Mouse (Mus musculus) adrenal gland, adult 8-10 months (tissue): ENCODE data around the gene Tmem229a. TPM values are rescaled to one million over a fixed set of nuclear protein-coding genes. Genes with fewer than 3 reads are reported as not detected.

ENCODE experiments used
- DNase-seq: peaks from one replicate; pipeline ENCODE4 v3.0.0; 2022
- total RNA-seq, 4 experiments: library from RNA; stranded (reverse); gene quantifications; 2 replicates each; pipeline ENCODE4 v1.2.4; 2022

Tmem229a gene
- under 1 TPM; 0.15 to 0.37 (median 0.28) TPM for total RNA-seq

DNA sequence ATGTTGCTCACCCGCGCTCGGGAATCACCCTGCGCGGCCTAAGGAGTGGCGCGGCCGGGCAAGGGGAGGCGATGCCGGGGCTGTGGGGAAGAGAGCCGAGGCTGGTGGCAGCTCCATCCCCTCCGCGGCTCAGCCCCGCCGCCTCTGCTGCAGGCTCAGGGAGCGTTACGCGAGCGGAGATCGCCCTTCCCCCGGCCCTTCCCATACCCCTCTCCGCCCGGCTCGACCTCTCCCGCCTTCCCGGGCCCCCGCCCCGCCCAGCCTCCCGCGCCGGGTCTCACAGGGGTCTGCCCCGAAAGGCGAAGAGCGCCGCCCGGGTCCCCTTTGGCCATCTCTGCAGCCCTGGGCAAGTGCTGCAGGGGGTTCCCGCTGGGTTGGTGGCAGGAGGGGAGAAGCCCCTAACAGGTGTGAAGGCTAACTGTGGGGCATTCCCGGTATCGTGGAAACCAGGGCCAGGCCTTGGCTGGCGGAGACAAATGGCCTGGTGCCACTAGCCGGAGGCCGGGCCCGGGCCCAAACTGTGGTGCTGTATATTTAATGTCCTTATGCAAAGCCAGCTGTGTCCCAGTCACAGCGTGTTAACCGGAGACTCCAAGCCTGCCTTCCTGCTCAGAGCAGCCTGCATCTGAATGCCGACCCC, at the start of gene Tmem229a:
TSS of gene Tmem229a (minus strand) at position 352 of the 640 bp plus-strand sequence.
- peak; percentile 4 for DNase-seq

DNA sequence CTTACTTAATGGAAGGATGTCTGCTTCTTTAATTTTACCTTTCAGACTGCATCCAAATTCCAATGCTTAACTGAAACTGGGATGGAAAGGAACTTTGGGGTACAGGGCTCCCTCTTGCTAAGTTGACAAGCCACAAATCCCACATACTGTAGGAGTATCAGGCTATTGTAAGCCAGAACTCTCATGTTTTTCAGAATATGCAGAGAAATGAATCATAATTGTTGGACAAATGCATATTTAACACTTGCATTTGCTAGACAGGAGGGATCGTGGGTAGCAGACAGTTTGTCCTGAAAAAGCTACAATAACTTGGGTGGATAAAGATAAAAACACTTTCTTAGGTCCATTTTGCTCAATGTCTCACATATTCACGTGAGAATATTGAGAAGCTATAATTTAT, 37.7 kb upstream of the Tmem229a start:
- no peak for DNase-seq

DNA sequence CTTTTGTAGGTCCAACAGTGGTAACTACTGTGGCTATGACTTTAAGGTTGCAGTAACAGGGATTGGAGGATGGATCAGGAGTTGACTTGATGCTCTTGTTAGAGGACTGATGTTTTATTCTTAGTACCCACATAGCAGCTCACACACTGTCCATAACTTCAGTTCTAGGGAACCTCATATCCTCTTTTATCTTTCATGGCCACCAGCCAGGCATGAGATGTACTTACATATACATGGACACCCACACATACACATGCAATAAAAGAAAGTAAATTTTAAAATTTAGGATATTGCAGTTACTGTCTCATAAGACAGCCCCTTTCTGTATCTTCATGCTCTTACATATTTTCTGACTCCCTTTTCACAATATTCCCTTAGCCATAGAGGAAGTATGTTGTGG, 33.7 kb upstream of the Tmem229a start:
- no peak for DNase-seq

DNA sequence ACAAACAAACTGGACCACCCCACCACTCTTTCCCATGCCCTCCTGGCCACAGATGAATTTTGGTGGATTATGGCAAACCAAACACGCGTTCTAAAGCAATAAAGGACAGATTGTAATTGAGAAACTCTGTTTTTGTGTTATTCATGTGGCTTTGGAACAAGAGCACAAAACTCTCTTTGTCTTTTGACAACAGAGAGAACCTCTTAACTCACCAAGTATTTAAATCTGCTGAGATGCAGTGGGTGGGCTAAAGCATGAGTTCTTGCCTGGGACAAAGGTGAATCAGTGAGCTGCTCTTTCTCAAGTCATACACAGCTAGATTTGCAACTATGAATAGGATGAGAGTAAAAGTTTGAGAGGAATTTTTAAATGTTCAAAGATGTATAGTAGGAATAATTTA, 20.1 kb upstream of the Tmem229a start:
- no peak for DNase-seq

DNA sequence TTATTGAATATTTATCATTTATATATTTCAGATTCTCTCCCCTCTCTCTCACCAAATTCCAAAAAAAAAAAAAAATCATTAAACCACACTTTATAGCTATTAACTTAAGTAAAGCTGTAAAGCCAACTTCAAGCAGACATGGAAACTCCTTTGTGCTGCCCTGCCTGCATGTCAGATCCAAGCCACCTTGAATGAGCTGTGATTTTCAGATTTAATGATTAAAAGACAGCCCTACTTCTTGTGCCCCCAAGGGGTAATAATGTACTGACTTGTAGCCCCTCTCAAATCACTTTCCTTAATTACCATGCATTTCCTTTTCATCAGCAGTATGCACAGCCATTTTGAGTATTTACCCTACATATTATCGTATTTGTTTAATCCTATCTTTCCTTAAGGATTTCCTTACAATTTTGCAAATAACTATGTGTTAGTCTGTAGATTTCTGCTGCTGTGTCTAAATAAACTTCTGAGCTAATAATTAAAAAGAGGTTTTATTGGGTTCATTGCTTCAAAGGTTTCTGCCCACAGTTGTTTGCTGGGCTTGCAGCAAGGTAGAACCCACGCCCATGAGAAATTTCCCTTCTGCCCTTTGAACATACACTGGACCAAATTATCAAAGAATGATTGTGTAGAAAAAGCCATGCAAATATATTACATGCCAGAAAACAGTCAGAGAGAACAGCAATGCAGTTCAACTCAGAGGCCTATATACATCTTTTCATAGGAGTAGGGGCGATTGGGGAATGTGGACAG, 12.6 kb upstream of the Tmem229a start:
- DNase-seq, result no peak

DNA sequence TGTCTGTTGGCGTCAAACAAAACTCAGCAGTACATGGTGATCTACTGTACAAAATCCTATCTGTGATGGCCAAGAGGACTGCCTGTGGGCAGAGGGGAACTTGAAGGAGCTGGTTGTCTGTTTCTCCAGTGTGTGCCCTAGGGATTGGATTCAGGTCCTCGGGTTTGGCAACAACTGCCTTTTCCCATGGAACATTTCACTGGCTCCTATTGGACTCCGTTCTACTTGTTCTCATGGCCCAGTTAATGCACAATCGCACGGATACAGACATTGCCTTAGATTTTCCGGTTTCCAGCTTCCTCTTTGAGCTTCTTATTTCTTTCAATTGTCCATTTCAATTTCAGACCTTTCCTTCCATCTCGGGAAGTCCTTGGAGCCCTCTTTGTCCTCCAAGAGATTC, 11.6 kb upstream of the Tmem229a start:
- DNase-seq, result no peak

DNA sequence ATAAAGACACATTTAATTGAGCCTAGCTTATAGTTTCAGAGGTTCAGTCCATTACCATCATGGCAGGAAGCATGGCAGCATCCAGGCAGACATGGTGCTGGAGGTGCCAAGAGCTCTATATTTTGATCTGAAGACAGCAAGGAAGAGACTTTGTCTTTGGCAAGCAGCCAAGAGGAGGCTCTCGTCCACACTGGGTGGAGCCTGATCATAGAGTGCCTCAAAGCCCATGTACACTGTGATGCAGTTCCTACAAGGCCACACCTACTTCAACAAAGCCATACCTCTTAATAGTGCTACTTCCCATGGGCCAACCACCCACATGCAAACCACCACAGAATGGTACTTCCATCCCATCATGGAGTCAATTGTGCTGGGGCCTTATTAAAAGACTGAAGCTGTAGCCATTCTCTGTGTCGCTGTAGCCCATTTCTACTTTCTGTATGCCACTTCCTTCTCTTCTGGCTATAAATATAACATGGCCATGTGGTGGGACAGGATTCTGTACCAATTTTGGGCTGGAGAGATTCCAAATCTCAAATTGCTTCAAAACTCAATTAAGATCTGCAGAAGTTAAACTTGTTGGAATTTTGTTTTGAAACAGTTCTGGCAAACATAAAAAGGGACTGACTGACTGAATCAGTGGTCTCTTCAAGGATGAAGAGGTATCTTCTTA, 10.0 kb upstream of the Tmem229a start:
- DNase-seq, result no peak

DNA sequence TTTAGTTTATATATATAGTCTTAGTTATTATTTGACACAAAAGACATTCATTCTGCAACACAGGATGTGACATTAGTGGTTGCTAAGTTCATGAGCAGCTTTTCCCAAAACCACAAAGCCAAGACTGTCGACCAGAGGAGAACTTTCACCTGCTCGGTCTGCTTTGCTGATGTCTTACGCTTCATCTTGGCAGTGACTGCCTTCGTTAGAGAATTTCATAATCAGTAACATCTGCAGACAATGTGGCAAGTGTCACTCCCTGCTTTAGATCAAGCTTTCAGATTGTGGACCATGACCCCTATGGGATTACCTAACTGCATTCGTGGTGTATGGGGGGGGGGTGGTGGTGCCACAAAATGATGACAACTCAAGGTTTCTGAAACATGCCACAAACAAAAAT, 7.7 kb upstream of the Tmem229a start:
- DNase-seq, result no peak

DNA sequence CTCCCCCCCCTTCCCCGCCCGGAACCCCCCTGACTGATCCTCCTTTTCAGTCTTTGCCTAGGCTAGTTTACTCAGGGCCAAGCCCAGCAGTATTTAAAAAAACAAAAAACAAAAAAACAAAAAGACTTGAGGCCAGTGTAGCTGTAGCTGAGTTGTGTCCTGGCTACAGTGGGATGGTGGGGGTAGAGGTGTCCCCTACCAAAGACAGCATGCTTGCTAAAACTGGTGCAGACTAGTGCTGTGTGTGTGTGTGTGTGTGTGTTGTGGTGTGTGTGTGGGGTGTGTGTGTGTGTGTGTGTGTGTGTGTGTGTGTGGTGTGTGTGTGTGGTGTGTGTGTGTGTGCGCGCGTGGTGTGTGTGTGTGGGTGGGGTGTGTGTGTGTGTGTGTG, 483 bp upstream of the Tmem229a start:
- DNase-seq, result no peak

DNA sequence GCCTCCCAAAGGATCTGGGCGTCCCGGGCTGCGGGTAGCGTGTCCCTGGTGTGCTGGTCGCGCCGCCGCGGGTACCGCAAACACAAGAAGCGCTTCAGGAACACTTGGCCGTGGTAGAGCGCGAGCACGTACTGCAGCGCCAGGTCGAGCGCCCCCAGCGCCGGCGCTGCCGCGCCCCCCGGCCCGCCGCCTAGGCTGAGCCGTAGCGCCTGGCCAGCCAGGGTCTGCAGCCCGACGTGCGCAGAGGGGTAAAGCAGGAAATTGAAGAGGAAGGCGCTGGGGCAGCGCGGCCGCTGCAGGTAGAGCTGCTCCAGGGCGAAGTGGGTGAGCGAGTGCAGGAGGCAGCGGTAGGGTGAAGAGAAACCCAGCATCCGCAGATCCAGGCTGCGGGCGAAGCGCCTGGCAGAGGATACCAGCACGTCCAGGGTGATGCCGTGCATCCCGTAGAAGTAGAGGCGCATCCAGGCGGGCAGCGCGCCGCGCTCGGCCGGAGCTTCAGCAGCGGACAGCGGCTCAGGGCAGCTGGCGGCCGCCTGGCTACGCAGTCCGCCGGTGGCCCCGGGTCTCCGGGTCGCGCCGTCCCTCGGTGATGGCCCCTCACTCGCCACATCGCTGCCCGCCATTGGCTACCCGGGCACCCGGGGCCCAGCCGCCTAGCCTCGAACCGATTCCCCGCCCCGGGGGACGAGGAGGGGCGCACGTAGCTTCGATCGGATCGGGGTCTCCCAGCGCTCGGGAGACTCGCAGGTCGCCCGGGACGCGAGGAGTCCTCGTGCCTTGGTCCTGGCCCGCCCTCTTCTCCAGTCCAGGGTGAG, 759 bp downstream of the Tmem229a start:
- DNase-seq, result peak; percentile 5

DNA sequence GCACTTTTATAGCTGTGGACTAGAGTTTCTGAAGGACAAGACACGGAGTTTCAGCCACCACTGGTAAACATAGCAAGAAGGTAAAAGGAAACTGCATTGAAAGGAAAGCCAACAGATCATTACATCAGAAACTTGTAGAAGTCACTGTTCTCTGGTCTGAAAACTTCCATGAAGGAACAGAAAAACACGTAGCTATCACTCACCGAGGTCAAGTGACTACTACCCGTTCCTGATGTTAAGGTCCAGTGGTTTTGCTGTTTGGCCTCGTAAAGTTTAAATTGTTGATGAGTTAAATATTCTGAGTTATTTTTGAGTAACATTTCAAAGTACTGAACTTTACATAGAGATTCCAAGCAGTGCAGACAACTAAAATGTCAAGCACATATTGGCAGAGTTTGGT, 2.0 kb downstream of the Tmem229a start:
- no peak for DNase-seq

DNA sequence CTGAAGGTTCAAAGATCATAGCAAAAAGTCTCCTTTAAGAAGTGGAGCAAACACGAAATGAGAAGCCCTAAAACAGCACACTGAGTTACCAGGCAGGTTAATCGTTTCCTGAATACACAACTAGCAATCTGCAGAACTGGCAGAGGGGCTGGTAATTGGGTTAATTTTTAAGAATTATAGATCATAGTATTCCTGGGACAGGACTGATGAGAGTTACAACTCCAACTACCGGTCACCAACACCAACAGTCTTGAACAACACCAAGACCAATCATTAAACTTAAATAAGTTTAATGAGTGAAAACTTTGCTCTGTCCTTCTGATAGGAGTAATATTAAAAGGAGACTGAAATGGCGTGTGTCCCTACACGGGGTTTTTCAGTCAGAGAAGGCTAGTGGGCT, 3.8 kb downstream of the Tmem229a start:
- no peak for DNase-seq

DNA sequence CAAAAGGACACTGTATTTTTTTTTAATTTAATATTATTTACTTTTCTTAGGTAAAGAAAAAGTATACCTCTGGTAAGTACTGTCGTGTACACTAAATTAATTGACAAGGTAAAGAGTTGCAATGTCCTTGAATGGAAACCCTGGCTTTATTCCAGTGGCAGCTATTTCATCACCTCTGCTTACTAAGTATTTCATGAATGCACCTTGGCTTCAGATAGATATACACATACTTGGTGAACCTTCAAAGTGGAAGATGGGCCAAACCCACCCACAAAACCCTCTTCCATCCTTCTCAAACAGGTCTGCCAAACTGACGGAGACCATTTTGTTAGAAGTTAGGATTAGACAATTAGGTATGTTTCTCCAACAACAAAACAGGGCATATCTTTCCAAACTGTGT, 5.4 kb downstream of the Tmem229a start:
- DNase-seq, result no peak

DNA sequence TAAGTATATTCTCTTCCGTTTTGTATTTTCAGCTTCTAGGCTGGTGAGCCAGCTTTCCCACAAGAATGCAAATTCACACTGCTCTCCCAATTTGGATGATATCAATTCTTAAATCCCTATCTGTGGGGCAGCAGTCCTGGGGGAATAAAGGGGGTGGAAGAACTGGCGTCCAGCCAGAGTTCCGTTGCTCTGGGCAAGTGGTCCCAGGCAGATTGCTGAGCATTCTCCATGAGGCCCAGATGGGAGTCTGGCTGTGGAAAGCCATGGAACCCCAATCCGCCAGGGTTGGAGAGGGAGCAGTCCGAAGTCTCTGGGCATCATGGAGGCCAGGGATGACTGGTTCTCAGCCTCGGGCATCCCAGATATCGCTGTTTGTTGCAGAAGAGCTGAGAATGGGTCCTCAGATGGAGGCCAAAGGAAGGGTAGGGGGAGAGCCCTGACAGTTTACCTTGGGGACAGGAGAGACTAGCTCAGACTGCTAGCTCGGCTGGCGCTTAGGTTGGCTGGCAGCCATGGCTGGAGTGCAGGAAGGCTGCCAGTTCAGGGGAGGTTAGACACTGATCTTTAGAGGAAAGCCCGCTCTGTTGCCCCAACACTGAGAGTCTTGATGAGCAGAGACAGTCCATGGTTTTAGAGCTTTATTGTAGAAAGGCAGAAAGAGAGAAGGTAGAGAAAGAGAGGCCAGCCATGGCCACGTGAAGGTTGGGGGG, 30.9 kb downstream of the Tmem229a start:
- DNase-seq, result no peak

DNA sequence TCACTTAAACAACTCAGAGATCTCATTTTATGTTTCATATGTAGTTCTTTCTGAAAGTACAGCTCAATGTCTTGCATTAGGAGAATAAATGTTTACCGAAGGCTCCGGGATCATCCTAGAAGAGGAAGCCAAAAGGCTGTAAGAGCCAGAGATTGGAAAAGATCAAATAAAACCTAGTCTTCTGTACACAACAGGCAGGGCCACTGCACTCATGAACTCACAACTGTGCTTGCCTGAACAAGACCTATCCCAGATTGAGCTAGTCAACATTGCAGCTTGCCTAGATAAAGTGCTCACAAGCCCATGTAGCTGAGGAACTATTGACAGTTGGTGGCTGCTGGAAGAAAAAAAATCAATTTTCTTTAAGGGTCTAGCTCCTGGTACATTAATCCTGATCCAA, 42.5 kb downstream of the Tmem229a start:
- no peak for DNase-seq

DNA sequence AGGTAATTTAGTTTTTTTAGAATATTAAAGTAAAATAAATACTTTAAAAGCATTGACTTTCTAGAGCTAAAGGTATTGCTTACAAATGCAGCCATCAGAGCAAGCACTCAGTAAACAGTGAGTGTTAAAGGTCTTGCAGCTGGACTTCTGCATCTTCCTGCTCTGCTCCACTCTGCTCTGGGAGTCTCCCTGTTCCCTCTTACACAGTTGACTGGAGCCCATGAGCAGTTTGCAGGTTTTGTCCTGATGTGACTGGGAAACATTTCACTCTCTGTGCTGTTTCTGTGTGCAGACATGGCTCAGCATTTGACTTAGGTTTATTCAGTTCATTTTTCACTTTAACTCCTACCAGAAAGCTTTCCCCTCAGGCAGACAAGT, 45.4 kb downstream of the Tmem229a start:
- DNase-seq, result no peak

DNA sequence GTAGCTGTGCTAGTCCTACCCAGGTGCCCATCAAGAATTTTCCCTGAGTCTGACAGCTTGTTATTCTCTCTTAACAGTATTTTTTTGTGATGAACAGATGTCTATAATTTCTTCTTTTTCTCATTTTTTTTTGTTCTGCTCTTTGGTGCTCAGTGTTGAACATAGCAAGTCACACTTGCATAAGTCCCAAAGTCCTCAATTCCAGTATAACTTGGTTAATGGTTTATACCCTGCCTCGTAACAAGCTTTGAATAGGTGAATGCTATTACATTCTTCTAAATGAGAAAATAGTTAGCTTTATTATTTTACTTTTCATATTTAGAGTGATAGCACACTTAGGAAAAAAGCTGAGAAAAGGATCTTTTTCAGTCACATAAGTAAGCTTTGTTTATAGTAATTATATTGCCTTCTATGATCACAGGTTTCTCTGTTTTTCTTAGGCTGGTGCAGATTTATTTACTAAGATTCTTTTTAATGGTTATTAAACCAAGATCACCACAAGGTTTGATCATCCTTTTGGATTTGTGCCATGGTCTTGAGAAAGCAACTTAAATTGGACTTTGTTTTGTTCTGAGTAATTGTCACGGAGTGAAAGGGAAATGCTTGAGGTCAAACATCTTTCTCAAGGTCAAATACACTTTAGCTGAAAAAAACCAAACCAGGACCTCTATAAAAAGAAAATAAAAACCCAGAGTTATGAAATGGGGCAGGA, 45.9 kb downstream of the Tmem229a start:
- DNase-seq, result no peak

DNA sequence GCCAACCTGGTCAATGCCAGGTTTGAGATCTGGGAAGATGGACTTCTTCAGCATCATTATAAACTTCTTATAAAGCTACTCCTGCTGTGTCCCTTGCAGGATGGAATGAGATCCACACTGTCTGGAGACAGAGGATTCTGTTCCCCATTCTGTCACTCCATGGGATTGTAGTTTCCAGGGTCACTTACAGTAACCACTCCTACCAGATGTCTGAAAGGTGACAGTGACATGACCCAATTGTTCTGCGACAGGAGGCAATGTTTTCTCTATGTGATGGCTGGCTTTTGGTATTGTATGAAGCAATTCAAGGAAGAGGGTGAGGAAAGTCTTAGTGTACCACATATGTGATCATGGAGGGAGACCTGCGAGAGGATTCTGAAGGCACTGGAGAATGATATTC, 48.3 kb downstream of the Tmem229a start:
- DNase-seq, result no peak

DNA sequence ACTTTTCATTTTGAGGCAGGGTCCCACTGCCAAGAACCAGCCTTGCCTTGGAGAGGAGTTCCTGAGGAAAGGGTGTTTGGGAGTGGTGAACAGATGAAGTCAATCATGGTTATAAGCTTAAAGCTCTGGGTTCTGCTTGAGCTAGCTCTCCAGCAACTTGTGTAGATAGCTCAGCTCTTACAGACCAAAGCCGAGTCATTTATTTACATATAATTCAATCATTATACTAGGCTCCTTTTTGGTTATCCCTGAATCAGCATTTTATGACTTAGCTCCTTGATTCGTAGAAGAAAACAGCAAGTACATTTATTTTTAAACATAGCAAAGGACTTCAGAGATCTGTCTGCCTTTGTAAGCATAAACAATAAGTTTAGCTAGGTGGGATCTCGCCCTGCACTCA, 51.0 kb downstream of the Tmem229a start:
- no peak for DNase-seq
